8 mouse cellular contexts compared by ENCODE assay signal in genomic region chrX:12159981-12160656, GRCm38 (mm10). TPM values are rescaled to one million over a fixed set of nuclear protein-coding genes. Genes with fewer than 3 reads are reported as not detected.
DNase-seq lines count a peak whose midpoint lies in the region; ATAC-seq and TF ChIP-seq lines count a peak whose summit lies in the region.

Gene Bcor, minus strand, starts transcription at chrX:12160355.

- peak within 1 kb of the TSS; percentile 87 for H3K27ac ChIP-seq in layer of hippocampus, adult 2 months
- peak within 1 kb of the TSS; percentile 79 for H3K27ac ChIP-seq in liver, embryonic 11.5 days (ENCODE audit: low read depth, low read length)
- peak within 1 kb of the TSS; percentile 26; the same call in 1 of the 2 replicates for H3K27ac ChIP-seq in midbrain, postnatal 0 days (ENCODE audit: low read depth, low read length)
- peak within 1 kb of the TSS; percentile 97 for H3K27ac ChIP-seq in thymus, adult 2 months (ENCODE audit: control insufficient read depth, insufficient read depth, low read length)

- 0 out of 2 replicates have a peak, but pooled peaks have one; percentile 26 for ATAC-seq in liver, embryonic 11.5 days (replicated peaks; ENCODE audit: low FRiP score)
- ATAC-seq in midbrain, postnatal 0 days (ENCODE audit: low FRiP score): peak; percentile 38

- peaks cover 58% of the 10 kb centered on the region for H3K27me3 ChIP-seq in liver, embryonic 11.5 days (replicated peaks; ENCODE audit: control insufficient read depth, insufficient read depth, low read length)
- H3K27me3 ChIP-seq in midbrain, postnatal 0 days (ENCODE audit: insufficient read depth, low read length): peaks cover 10% of the 10 kb centered on the region; the same call in 1 of the 2 replicates
- H3K27me3 ChIP-seq in thymus, adult 2 months (ENCODE audit: control insufficient read depth, insufficient read depth, low read length): no peaks in the 10 kb centered on the region

- H3K9ac ChIP-seq in liver, embryonic 11.5 days (ENCODE audit: low read depth, low read length): peak within 1 kb of the TSS; percentile 63
- peak within 1 kb of the TSS; percentile 62 for H3K9ac ChIP-seq in midbrain, postnatal 0 days (replicated peaks; ENCODE audit: low read length, poor library complexity, severe bottlenecking)

- H3K9me3 ChIP-seq in liver, embryonic 11.5 days (ENCODE audit: control insufficient read depth, low read length): no peaks in the 10 kb centered on the region
- H3K9me3 ChIP-seq in midbrain, postnatal 0 days (ENCODE audit: low read length): no peaks in the 10 kb centered on the region

- peak within 1 kb of the TSS; percentile 69 for H3K4me2 ChIP-seq in liver, embryonic 11.5 days
- H3K4me2 ChIP-seq in midbrain, postnatal 0 days (ENCODE audit: low read depth, low read length, poor library complexity, severe bottlenecking): peak within 1 kb of the TSS; percentile 66

- H3K36me3 ChIP-seq in liver, embryonic 11.5 days (ENCODE audit: control insufficient read depth, insufficient read depth, low read length): no peaks in the 10 kb centered on the region
- no peaks in the 10 kb centered on the region for H3K36me3 ChIP-seq in midbrain, postnatal 0 days (ENCODE audit: insufficient read depth, low read length)
- H3K36me3 ChIP-seq in thymus, adult 2 months (ENCODE audit: control insufficient read depth, insufficient read depth, low read length): no peaks in the 10 kb centered on the region

- no peak for TF ChIP-seq CTCF in layer of hippocampus, adult 2 months (conservative IDR thresholded peaks at IDR 0.05)
- TF ChIP-seq CTCF in midbrain, postnatal 0 days (IDR thresholded peaks at IDR 0.05): no peak
- no peak for TF ChIP-seq CTCF in thymus, adult 2 months (IDR thresholded peaks at IDR 0.05; ENCODE audit: borderline replicate concordance, control insufficient read depth, extremely low read depth, insufficient read depth, low read length, poor library complexity)

- peaks cover 11% of the 10 kb centered on the region for H3K4me1 ChIP-seq in liver, embryonic 11.5 days (replicated peaks; ENCODE audit: control insufficient read depth, insufficient read depth, low read length)
- no peaks in the 10 kb centered on the region for H3K4me1 ChIP-seq in midbrain, postnatal 0 days (ENCODE audit: insufficient read depth, low read length)
- H3K4me1 ChIP-seq in thymus, adult 2 months (replicated peaks; ENCODE audit: control insufficient read depth, insufficient read depth, low read length): peaks cover 29% of the 10 kb centered on the region

- peak in 1 of 2 experiments; percentile 18 for DNase-seq in layer of hippocampus, adult 2 months (ENCODE audit: low spot score in 2 of 2)
- no peak for DNase-seq in layer of hippocampus, adult 11-12 months (ENCODE audit: low spot score)
- DNase-seq in embryo, embryonic 11 days: peak; percentile 77
- DNase-seq in heart, adult 8-10 months (ENCODE audit: low spot score): peak; percentile 56
- DNase-seq in kidney, adult 9 months: peak; percentile 34
- peak; percentile 61 for DNase-seq in liver, embryonic 11.5 days (ENCODE audit: low spot score)
- no peak for DNase-seq in midbrain, postnatal 0 days (ENCODE audit: low spot score)
- peak; percentile 74 for DNase-seq in thymus, adult 2 months

- TF ChIP-seq POLR2A in thymus, adult 2 months (IDR thresholded peaks at IDR 0.05; ENCODE audit: control insufficient read depth, extremely low read depth, insufficient read depth, low read length, poor library complexity): no peak

- H3K4me3 ChIP-seq in layer of hippocampus, adult 2 months: peak within 1 kb of the TSS; percentile 56
- peak within 1 kb of the TSS; percentile 54 for H3K4me3 ChIP-seq in liver, embryonic 11.5 days (ENCODE audit: low read depth, low read length)
- H3K4me3 ChIP-seq in midbrain, postnatal 0 days (ENCODE audit: low read depth, low read length): peak within 1 kb of the TSS; percentile 44
- peak within 1 kb of the TSS; percentile 67 for H3K4me3 ChIP-seq in thymus, adult 2 months (ENCODE audit: control insufficient read depth, insufficient read depth, low read length)

- WGBS in liver, embryonic 11.5 days: 7% methylated on average over 35 of the region's 56 CpGs
- WGBS in midbrain, postnatal 0 days: 3% methylated on average over 35 of the region's 56 CpGs
- 1% methylated on average over 52 of the region's 56 CpGs for whole genome bisulfite sequencing in thymus, adult 2 months

RNA-seq across cellular contexts. Expression of gene Bcor, which starts in this region (rescaled TPM):
- total RNA-seq in layer of hippocampus, adult 2 months (2021): 10 to 100 TPM; 16.7 to 21.3 TPM
- total RNA-seq in heart, adult 8-10 months (2022): 10 to 100 TPM; 18.7 to 23.4 (median 20.5) TPM
- polyA plus RNA-seq in liver, embryonic 11.5 days (2014; fragmentation: Nextera tagmentation; extraction: Ambion mirVana): 14.5 and 14.8 TPM in 2 replicates
- 28.6 and 45.5 TPM in 2 replicates for total RNA-seq in midbrain, postnatal 0 days (2014; rRNA removed)
- 11.7 and 12.9 TPM in 2 replicates for polyA plus RNA-seq in midbrain, postnatal 0 days (2015; fragmentation: Nextera tagmentation; extraction: Ambion mirVana)
- 30.6 and 37.7 TPM in 2 replicates for polyA plus RNA-seq in thymus, adult 2 months (2012; rRNA removed)

Comparison
In these comparisons a context has a peak if more than half of its experiments do, and no peak if none do; other contexts are left out.
1. DNase-seq: peak in embryo, embryonic 11 days (single experiment), heart, adult 8-10 months (single experiment), kidney, adult 9 months (single experiment), liver, embryonic 11.5 days (single experiment) and thymus, adult 2 months (single experiment); none in layer of hippocampus, adult 11-12 months (single experiment) and midbrain, postnatal 0 days (single experiment).
2. H3K27ac ChIP-seq: peak in every context shown above with its lines; median percentile 97 in thymus, adult 2 months; 87 in layer of hippocampus, adult 2 months; 79 in liver, embryonic 11.5 days; 26 in midbrain, postnatal 0 days.
3. Peak in every context shown above with its lines, with median percentiles within 50 percentile points of each other: H3K4me3 ChIP-seq.